Mouse (Mus musculus): Measurements from ENCODE around the gene Ppp1r14b. TPM values are rescaled to one million over a fixed set of nuclear protein-coding genes. Genes with fewer than 3 reads are reported as not detected.
A peak's percentile ranks its signal among the peaks of the same experiment; 100 is the strongest.
"Not testable (repeated sequence)": the region's sequence is repeated elsewhere in the genome, so short reads cannot be mapped to it uniquely, and the experiment has no call there.

Gene Ppp1r14b
- polyA plus RNA-seq, 1 experiment from 2014 or later = 53.8 TPM

DNA sequence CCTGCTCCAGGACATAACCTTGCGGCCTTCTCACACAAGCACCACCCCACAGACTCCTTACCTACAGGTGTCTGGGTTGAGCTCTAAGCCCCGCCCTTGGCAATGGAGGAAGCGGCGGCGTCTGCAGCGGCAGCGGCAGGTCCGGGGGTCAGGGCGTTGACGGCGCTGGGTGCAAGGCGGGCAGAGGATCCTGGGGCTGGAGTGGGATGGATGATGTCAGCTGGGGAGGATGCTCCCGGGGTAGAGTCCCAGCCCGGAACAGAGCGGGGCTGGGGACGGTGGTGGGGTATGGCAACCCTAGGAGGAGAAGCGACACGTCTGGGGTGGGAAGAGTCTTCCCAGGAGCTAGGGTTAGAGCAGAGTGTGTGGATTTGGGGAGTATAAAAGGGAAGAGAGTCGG lies 10.5 kb downstream of the Ppp1r14b start:
- no peak for ATAC-seq (ENCODE audit: low FRiP score, low TSS enrichment)

DNA sequence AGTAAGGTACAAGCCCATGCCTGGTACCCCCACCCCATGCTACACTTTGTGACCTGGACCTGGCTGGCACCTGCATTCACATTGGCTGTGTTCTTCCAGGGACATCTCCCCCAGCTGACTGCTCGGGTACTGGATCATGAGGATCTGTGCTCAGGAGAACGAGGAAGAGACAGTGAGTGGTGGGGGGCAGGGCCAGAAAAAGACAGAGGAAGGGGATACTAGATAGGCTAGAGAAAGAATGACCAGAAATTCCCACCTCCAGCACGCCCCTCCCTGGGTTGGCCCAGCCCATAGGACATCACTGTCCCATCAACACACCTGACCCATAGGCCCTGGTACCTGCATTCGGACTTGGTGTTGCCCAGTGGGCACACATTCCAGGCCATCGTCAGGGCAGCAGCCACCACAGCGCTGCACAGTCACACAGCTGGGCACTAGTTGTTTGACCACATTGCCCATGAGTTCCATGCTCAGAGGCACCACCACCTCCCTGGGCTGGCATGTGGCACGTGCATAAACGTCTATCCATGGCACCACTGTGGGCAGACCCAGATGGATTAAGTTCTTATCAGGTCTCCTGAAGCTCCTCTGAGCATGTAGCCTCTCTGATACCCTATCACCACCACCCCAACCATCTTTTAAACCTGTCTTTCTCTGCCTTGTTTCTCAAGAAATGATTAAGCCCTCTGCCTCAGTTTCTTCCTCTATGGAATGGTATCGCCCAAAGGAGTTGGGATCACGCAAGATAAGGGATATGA lies 11.4 kb downstream of the Ppp1r14b start:
- 84% methylated on average over 10 of the region's 10 CpGs for WGBS
- H3K9me3 ChIP-seq (ENCODE audit: low read length) = no peaks in the 10 kb centered on the region
- H3K36me3 ChIP-seq (ENCODE audit: insufficient read depth, low read length) = peaks cover 26% of the 10 kb centered on the region
- H3K27me3 ChIP-seq (ENCODE audit: insufficient read depth, low read length) = no peaks in the 10 kb centered on the region
- peaks cover 25% of the 10 kb centered on the region for H3K4me1 ChIP-seq (ENCODE audit: insufficient read depth, low read length)
- H3K4me2 ChIP-seq (replicated peaks; ENCODE audit: low read depth, low read length) = peak overlapping the region; percentile 77
- H3K27ac ChIP-seq (ENCODE audit: low read length) = no peak overlapping the region
- H3K9ac ChIP-seq (replicated peaks; ENCODE audit: low read length) = peak overlapping the region; percentile 93
- ATAC-seq (ENCODE audit: low FRiP score, low TSS enrichment) = no peak
- H3K4me3 ChIP-seq (ENCODE audit: low read length) = peak overlapping the region; percentile 81

More for the DNA sequence above, 10.5 kb downstream of the Ppp1r14b start:
- Histone ChIP-seq H3K4me3 (ENCODE audit: low read length) (no peak overlapping the region), H3K9ac (replicated peaks; ENCODE audit: low read length) (no peak overlapping the region), H3K4me2 (replicated peaks; ENCODE audit: low read depth, low read length) (no peak overlapping the region), H3K27me3 (ENCODE audit: insufficient read depth, low read length) (no peaks in the 10 kb centered on the region), H3K36me3 (ENCODE audit: insufficient read depth, low read length) (peaks cover 26% of the 10 kb centered on the region), H3K9me3 (ENCODE audit: low read length) (no peaks in the 10 kb centered on the region), H3K27ac (ENCODE audit: low read length) (no peak overlapping the region), H3K4me1 (ENCODE audit: insufficient read depth, low read length) (peaks cover 29% of the 10 kb centered on the region)
- WGBS = 83% methylated on average over 19 of the region's 19 CpGs

DNA sequence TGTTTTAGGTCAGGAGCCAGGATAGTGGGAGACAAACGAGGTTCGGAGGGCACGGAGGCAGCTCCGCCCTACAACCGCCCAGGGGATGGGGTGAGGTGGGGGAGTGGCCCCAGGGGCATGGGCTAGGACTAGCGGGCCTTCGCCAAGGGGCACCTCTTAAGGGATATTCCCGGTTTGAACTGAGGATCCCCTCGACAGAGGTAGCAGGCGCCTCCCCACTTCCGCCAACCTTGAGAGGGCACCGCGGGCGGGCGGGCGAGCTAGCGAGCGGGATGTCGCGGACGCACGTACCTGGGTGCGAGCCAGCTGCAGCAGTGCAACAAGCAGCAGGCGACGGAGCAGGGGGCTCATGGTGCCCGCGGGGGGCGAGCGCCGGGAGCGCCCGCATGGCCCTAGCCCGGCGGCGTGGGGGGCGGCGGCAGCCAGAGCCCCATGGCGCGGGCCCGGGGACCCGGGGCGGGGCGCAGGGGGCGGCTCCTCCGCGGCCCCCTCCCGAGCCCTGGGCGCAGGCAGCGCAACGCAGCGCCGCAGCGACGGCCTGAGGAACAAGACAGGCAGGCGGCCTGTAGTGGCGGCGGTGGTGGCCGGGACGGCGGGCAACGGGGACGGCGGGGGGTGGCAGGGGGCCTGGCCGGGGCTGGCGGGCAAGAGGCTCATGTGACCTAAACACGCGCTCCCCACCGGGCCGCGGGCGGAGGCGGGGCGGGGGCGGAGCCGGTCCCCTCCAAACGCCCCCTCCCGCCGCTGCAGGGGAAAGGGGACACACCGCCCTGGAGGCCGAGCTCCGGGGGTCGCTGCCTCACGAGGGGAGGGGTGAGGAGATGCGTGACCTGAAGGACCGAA lies 12.5 kb downstream of the Ppp1r14b start, which contains the start of gene Vegfb:
Vegfb (minus strand) TSS at position 591 of the 843 bp plus-strand sequence.
- peaks cover 22% of the 10 kb centered on the region for H3K36me3 ChIP-seq (ENCODE audit: insufficient read depth, low read length)
- WGBS = under 1% methylated on average over 60 of the region's 85 CpGs
- H3K4me2 ChIP-seq (replicated peaks; ENCODE audit: low read depth, low read length) = peak within 1 kb of the TSS; percentile 77
- no peaks in the 10 kb centered on the region for H3K9me3 ChIP-seq (ENCODE audit: low read length)
- H3K9ac ChIP-seq (replicated peaks; ENCODE audit: low read length) = peak within 1 kb of the TSS; percentile 93
- H3K4me1 ChIP-seq (ENCODE audit: insufficient read depth, low read length) = peaks cover 27% of the 10 kb centered on the region
- H3K27ac ChIP-seq (ENCODE audit: low read length) = peak within 1 kb of the TSS; percentile 79
- peak within 1 kb of the TSS; percentile 81 for H3K4me3 ChIP-seq (ENCODE audit: low read length)
- peak; percentile 44 for ATAC-seq (ENCODE audit: low FRiP score, low TSS enrichment)
- no peaks in the 10 kb centered on the region for H3K27me3 ChIP-seq (ENCODE audit: insufficient read depth, low read length)

DNA sequence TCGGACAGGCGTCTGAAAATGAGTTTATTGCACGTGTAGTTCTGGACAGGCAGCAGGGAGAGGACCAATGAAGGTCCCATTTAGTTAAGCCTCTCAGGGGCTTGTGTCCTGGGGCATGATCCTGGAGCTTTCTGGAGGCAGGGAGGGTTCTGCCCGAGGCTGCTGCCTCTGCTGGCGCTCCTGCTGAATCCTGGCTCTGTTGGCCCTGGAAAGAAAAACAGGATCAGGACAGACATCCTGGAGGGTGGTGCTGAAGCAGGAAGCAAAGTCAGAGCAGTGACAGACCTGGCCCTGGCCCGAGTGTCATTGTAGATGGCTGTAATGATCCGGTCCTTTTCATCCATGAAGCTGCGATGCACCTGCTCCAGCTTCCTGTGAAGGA lies 13.1 kb downstream of the Ppp1r14b start:
- Histone ChIP-seq H3K27ac (ENCODE audit: low read length) (peak overlapping the region; percentile 79), H3K4me3 (ENCODE audit: low read length) (peak overlapping the region; percentile 81), H3K9ac (replicated peaks; ENCODE audit: low read length) (peak overlapping the region; percentile 93), H3K9me3 (ENCODE audit: low read length) (no peaks in the 10 kb centered on the region), H3K27me3 (ENCODE audit: insufficient read depth, low read length) (no peaks in the 10 kb centered on the region), H3K4me1 (ENCODE audit: insufficient read depth, low read length) (peaks cover 28% of the 10 kb centered on the region), H3K4me2 (replicated peaks; ENCODE audit: low read depth, low read length) (peak overlapping the region; percentile 77), H3K36me3 (ENCODE audit: insufficient read depth, low read length) (peaks cover 18% of the 10 kb centered on the region)
- 4% methylated on average over 8 of the region's 8 CpGs for WGBS
- no peak for ATAC-seq (ENCODE audit: low FRiP score, low TSS enrichment)

DNA sequence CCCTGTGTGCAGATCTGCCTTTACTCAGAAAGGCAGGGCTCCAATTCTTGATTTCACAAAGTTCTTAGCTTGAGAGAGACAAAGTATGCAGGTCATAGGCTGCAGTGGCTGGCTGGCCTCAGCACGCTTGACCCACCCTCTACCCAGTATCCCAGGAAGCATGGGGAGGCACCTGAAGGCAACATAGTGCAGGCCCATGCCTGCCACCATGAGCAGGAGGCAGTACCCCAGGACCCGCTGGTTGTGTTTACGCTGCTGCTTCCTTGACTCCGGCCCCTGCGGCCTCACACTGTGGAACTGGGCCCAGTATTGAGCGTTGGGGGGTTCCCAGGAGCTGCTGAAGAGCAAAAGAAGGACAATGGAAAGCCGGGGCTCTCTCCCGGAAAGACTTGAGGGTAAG lies 14.5 kb downstream of the Ppp1r14b start:
- H3K9me3 ChIP-seq (ENCODE audit: low read length) = no peaks in the 10 kb centered on the region
- H3K4me2 ChIP-seq (replicated peaks; ENCODE audit: low read depth, low read length) = no peak overlapping the region
- peaks cover 14% of the 10 kb centered on the region for H3K36me3 ChIP-seq (ENCODE audit: insufficient read depth, low read length)
- peaks cover 35% of the 10 kb centered on the region for H3K4me1 ChIP-seq (ENCODE audit: insufficient read depth, low read length)
- 90% methylated on average over 8 of the region's 8 CpGs for WGBS
- H3K27me3 ChIP-seq (ENCODE audit: insufficient read depth, low read length) = no peaks in the 10 kb centered on the region
- H3K27ac ChIP-seq (ENCODE audit: low read length) = no peak overlapping the region
- no peak overlapping the region for H3K9ac ChIP-seq (replicated peaks; ENCODE audit: low read length)
- H3K4me3 ChIP-seq (ENCODE audit: low read length) = no peak overlapping the region
- no peak for ATAC-seq (ENCODE audit: low FRiP score, low TSS enrichment)

DNA sequence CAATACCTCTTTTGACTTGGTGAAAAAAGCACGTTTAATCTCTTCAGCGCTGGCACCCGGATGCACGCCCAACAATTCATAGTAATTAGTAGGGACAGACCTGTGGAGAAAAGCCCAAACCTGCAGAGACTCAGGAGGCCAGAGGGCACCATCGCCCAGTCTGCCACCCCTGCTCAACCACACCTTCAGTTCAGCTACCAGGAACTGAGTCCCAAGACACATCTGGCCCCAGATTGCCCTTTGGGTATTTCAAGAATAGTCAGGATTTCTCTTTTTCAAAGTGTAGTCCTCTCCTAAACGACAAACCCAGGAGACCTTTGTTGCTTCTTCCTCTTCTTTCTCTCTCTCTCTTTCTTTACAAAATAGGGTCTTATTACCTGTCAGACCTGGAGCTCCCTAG lies 15.9 kb downstream of the Ppp1r14b start:
- Histone ChIP-seq H3K27ac (ENCODE audit: low read length) (no peak overlapping the region), H3K9ac (replicated peaks; ENCODE audit: low read length) (no peak overlapping the region), H3K4me1 (ENCODE audit: insufficient read depth, low read length) (peaks cover 47% of the 10 kb centered on the region), H3K4me2 (replicated peaks; ENCODE audit: low read depth, low read length) (no peak overlapping the region), H3K4me3 (ENCODE audit: low read length) (no peak overlapping the region), H3K27me3 (ENCODE audit: insufficient read depth, low read length) (no peaks in the 10 kb centered on the region), H3K9me3 (ENCODE audit: low read length) (no peaks in the 10 kb centered on the region), H3K36me3 (ENCODE audit: insufficient read depth, low read length) (peaks cover 3% of the 10 kb centered on the region; the same call in 1 of the 2 replicates)
- ATAC-seq (ENCODE audit: low FRiP score, low TSS enrichment) = no peak
- whole genome bisulfite sequencing = 90% methylated on average over 6 of the region's 6 CpGs

DNA sequence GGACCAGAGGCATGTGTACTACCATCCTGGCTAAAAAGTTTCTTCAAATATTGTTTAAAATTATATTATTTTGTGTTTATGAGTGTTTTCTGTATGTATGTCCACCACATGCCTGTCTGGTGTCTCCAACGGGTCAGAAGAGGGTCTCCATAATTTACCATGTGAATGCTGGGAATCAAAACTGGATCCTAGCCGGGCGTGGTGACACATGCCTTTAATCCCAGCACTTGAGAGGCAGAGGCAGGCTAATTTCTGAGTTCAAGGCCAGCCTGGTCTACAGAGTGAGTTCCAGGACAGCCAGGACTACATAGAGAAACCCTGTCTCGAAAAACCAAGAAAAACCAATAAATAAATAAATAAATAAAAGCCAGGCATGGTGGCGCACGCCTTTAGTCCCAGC lies 16.4 kb downstream of the Ppp1r14b start:
- H3K4me3 ChIP-seq (ENCODE audit: low read length); H3K9me3 ChIP-seq (ENCODE audit: low read length); H3K27ac ChIP-seq (ENCODE audit: low read length); H3K4me2 ChIP-seq (replicated peaks; ENCODE audit: low read depth, low read length); ATAC-seq (ENCODE audit: low FRiP score, low TSS enrichment); H3K36me3 ChIP-seq (ENCODE audit: insufficient read depth, low read length); H3K9ac ChIP-seq (replicated peaks; ENCODE audit: low read length); H3K27me3 ChIP-seq (ENCODE audit: insufficient read depth, low read length): not testable (repeated sequence)
- H3K4me1 ChIP-seq (ENCODE audit: insufficient read depth, low read length) = peaks cover 43% of the 10 kb centered on the region
- 87% methylated on average over 6 of the region's 6 CpGs for WGBS

DNA sequence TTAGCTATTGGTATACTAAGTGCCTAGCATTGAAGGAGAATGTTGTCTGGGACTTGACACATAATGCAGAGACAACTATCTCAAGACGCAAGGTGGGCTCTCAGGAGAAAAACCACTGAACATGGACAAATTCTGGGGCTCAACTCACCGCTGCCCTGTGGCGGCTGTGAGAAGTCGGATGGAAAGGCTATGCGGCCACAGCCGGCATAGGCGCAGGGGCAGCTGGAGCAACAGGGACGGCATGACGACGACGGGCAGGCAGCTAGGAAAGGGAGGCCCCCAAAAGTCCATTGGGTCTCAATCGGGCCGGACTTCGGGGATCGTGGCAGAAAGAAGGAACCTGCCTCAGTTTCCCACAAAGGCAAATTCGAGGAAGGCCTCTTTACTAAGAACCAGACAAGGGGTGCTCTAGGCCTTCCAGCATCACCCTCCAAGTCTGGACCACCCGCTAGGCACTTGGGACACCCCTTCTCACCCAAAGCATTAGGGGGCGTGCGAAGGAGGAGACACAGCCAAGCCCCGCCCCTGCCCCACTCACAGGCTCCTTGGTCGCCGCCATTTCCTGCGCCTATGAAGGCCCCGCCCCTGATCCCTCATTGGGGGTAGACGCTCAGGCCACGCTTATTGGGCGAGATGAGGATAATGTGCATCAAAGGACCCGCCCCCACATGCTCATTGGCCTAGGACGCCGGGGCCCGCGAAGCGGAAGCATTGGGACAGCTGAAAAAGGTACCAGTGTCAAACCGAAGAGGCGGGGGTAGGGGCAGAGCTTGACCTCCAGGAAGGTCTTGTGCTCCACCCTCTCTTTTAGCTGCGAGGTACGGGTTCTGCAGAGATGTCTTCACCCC lies 17.5 kb downstream of the Ppp1r14b start, which contains the start of gene Dnajc4:
Dnajc4 (minus strand) TSS at position 562 of the 848 bp plus-strand sequence.
- peaks cover 41% of the 10 kb centered on the region for H3K4me1 ChIP-seq (ENCODE audit: insufficient read depth, low read length)
- 2% methylated on average over 37 of the region's 37 CpGs for WGBS
- H3K36me3 ChIP-seq (ENCODE audit: insufficient read depth, low read length) = peaks cover 3% of the 10 kb centered on the region; the same call in 1 of the 2 replicates
- peak within 1 kb of the TSS; percentile 99 for H3K4me2 ChIP-seq (replicated peaks; ENCODE audit: low read depth, low read length)
- no peaks in the 10 kb centered on the region for H3K9me3 ChIP-seq (ENCODE audit: low read length)
- H3K4me3 ChIP-seq (ENCODE audit: low read length) = peak within 1 kb of the TSS; percentile 67
- H3K27ac ChIP-seq (ENCODE audit: low read length) = peak within 1 kb of the TSS; percentile 73
- no peaks in the 10 kb centered on the region for H3K27me3 ChIP-seq (ENCODE audit: insufficient read depth, low read length)
- H3K9ac ChIP-seq (replicated peaks; ENCODE audit: low read length) = peak within 1 kb of the TSS; percentile 80
- peak; percentile 95 for ATAC-seq (ENCODE audit: low FRiP score, low TSS enrichment)

All from kidney, embryonic 16.5 days (tissue).